Mouse (Mus musculus) neural tube, embryonic 12.5 days (tissue): ENCODE data around the gene Fmo6. TPM values are rescaled to one million over a fixed set of nuclear protein-coding genes. Genes with fewer than 3 reads are reported as not detected.

Experiments
- ATAC-seq: fragments of 200-750 bp; cut with Nextera tagmentation; 2 replicates; pipeline ENCODE4 v1.8.0; 2017; ENCODE audit warnings: low read depth, mild to moderate bottlenecking, moderate TSS enrichment, moderate library complexity; ENCODE audit not compliant: low FRiP score
- H3K27ac ChIP-seq: fragments of 300-500 bp; sonication (generic); 2 replicates; pipeline ENCODE4 v1.5.1; 2016
- H3K27me3 ChIP-seq: fragments of 300-500 bp; sonication (generic); replicated peaks from 2 replicates; pipeline ENCODE4 v1.6.1; 2016; ENCODE audit warnings: mild to moderate bottlenecking
- H3K36me3 ChIP-seq: fragments of 300-500 bp; sonication (generic); 2 replicates; pipeline ENCODE4 v1.6.1; 2016; ENCODE audit warnings: mild to moderate bottlenecking
- H3K4me1 ChIP-seq: fragments of 300-500 bp; sonication (generic); 2 replicates; pipeline ENCODE4 v1.6.1; 2016
- H3K4me2 ChIP-seq: fragments of 300-500 bp; sonication (generic); replicated peaks from 2 replicates; pipeline ENCODE4 v1.6.1; 2016; ENCODE audit warnings: mild to moderate bottlenecking
- H3K4me3 ChIP-seq: fragments of 300-500 bp; sonication (generic); 2 replicates; pipeline ENCODE4 v1.5.1; 2016
- H3K9ac ChIP-seq: fragments of 300-500 bp; sonication (generic); 2 replicates; pipeline ENCODE4 v1.6.1; 2016; ENCODE audit warnings: mild to moderate bottlenecking
- H3K9me3 ChIP-seq: fragments of 300-500 bp; sonication (generic); 2 replicates; pipeline ENCODE4 v1.6.1; 2016; ENCODE audit warnings: mild to moderate bottlenecking
- WGBS: fragments of 180-500 bp; shearing (Covaris S2); methylation state at CpG from one replicate; pipeline ENCODE4 v1.1.7; 2016; 5-methylcytosine and 5-hydroxymethylcytosine counted together
- polyA plus RNA-seq: library from polyadenylated mRNA; unstranded; fragments of >200 nt; fragmentation: Nextera tagmentation; extraction: Ambion mirVana; gene quantifications from 2 replicates; pipeline ENCODE4 v1.2.1, GENCODE M21; 2016

Gene Fmo6
- polyA plus RNA-seq, 1 experiment from 2014 or later = not detected

DNA sequence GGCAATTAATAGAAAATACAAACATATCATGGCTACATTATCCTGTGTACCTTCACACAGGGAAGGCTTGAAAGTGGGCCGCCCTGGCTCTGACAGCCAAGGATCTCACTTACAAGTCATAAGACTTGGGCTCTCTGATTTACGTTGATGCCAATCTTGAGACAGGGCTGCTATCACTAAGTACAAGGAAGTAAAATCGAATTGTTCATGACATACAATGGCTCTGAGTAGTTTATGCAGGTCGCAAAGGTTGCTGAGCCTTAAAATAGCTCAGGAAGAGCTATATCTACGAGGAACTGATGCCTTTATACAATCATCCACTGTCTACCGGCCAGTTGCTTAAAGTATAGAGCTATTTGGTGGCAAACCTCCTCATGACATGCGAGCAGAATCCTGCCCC, 66.3 kb downstream of the Fmo6 start:
- 81% methylated on average over 7 of the region's 7 CpGs for WGBS
- no peaks in the 10 kb centered on the region for H3K36me3 ChIP-seq
- no peak overlapping the region for H3K9ac ChIP-seq
- no peaks in the 10 kb centered on the region for H3K9me3 ChIP-seq
- ATAC-seq = no peak
- H3K27ac ChIP-seq = no peak overlapping the region
- H3K4me1 ChIP-seq = no peaks in the 10 kb centered on the region
- H3K4me2 ChIP-seq = no peak overlapping the region
- no peaks in the 10 kb centered on the region for H3K27me3 ChIP-seq
- H3K4me3 ChIP-seq = no peak overlapping the region

DNA sequence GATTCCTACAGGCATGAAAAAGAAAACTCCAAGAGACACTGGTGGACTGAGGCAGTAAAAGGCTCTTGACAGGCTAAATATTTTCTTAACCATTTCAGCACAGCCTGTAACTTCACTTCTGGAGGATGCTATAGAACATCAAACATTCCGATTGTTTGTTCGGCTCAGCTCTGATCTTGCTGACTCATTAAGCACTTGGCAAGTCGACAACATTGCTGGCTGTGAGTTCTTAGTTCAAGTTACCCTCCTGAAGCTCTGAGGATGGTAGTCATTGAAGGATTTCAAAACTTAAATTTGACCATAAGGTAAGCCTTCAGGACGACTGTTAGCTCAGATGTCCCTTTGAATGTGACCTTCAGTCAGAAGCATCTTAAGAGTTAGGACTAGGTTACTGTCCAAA, 69.9 kb downstream of the Fmo6 start:
- WGBS = 84% methylated on average over 4 of the region's 4 CpGs
- no peak overlapping the region for H3K27ac ChIP-seq

More for the DNA sequence above, 69.9 kb downstream of the Fmo6 start:
- no peak overlapping the region for H3K4me3 ChIP-seq
- H3K36me3 ChIP-seq = no peaks in the 10 kb centered on the region
- ATAC-seq = no peak
- no peaks in the 10 kb centered on the region for H3K27me3 ChIP-seq
- H3K9me3 ChIP-seq = no peaks in the 10 kb centered on the region
- H3K4me1 ChIP-seq = 0 out of 2 replicates have a peak, but pooled peaks cover 3% of the 10 kb centered on the region
- H3K9ac ChIP-seq = no peak overlapping the region
- no peak overlapping the region for H3K4me2 ChIP-seq

Other genes starting within 250 kb of the Fmo6 start
- 134 and 157 TPM in 2 replicates for gene Prrc2c, start 197.0 kb downstream of the Fmo6 start, polyA plus RNA-seq
- gene Fmo4, start 123.5 kb downstream of the Fmo6 start, polyA plus RNA-seq = 0.20 and 0.32 TPM in 2 replicates
- 10.3 and 10.4 TPM in 2 replicates for gene Fmo1, start 70.9 kb downstream of the Fmo6 start, polyA plus RNA-seq
- gene Fmo2, start 38.8 kb downstream of the Fmo6 start, polyA plus RNA-seq = 0.32 and 0.88 TPM in 2 replicates
- gene Fmo3, start 47.0 kb upstream of the Fmo6 start, polyA plus RNA-seq = not detected in 2 replicates
- not detected in 2 replicates for gene Mroh9, start 148.2 kb upstream of the Fmo6 start, polyA plus RNA-seq